Mouse (Mus musculus): ENCODE results near the gene Cldn12.

Gene Cldn12

GRCm38 (mm10) chr5:5494269-5495005 is 20.3 kb downstream of the Cldn12 start:
- peak; percentile 17 for DNase-seq (ENCODE audit: low spot score)

GRCm38 (mm10) chr5:5492163-5492562 is 22.6 kb downstream of the Cldn12 start:
- DNase-seq (ENCODE audit: low spot score), result no peak

GRCm38 (mm10) chr5:5486071-5486470 is 28.7 kb downstream of the Cldn12 start:
- no peak for DNase-seq (ENCODE audit: low spot score)

- DNase-seq (ENCODE audit: low spot score), result no peak
Measured at GRCm38 (mm10) chr5:5483254-5483858, 31.4 kb downstream of the Cldn12 start.

- no peak for DNase-seq (ENCODE audit: low spot score)
Measured at GRCm38 (mm10) chr5:5481662-5482061, 33.1 kb downstream of the Cldn12 start.

- no peak for DNase-seq (ENCODE audit: low spot score)
Measured at GRCm38 (mm10) chr5:5479043-5479442, 35.7 kb downstream of the Cldn12 start, which contains the start of gene 1700015F17Rik. TSS of gene 1700015F17Rik (minus strand) at chr5:5479143.

- DNase-seq (ENCODE audit: low spot score), result no peak
Measured at GRCm38 (mm10) chr5:5476133-5476532, 38.6 kb downstream of the Cldn12 start.

GRCm38 (mm10) chr5:5465256-5465655 is 49.5 kb downstream of the Cldn12 start:
- no peak for DNase-seq (ENCODE audit: low spot score)
